Mouse (Mus musculus) lung, embryonic 15.5 days (tissue): ENCODE measurements around the gene Uhrf1. TPM values are rescaled to one million over a fixed set of nuclear protein-coding genes. Genes with fewer than 3 reads are reported as not detected.
"Not testable (repeated sequence)": the region's sequence is repeated elsewhere in the genome, so short reads cannot be mapped to it uniquely, and the experiment has no call there.

Experiments
- ATAC-seq: fragments of 200-750 bp; cut with Nextera tagmentation; 2 replicates; pipeline ENCODE4 v1.8.0; 2017; ENCODE audit warnings: moderate number of reproducible peaks, borderline replicate concordance; ENCODE audit not compliant: low FRiP score, low TSS enrichment; ENCODE audit errors: extremely low read depth
- H3K27ac ChIP-seq: fragments of 300-500 bp; sonication (generic); 2 replicates; pipeline ENCODE4 v1.5.1; 2015; ENCODE audit warnings: moderate library complexity, mild to moderate bottlenecking, inconsistent platforms
- H3K27me3 ChIP-seq: fragments of 300-500 bp; sonication (generic); 2 replicates; pipeline ENCODE4 v1.6.1; 2015; ENCODE audit warnings: inconsistent platforms
- H3K36me3 ChIP-seq: fragments of 300-500 bp; sonication (generic); 2 replicates; pipeline ENCODE4 v1.6.1; 2015; ENCODE audit warnings: inconsistent platforms
- H3K4me1 ChIP-seq: fragments of 300-500 bp; sonication (generic); 2 replicates; pipeline ENCODE4 v1.6.1; 2015; ENCODE audit warnings: inconsistent platforms
- H3K4me2 ChIP-seq: fragments of 300-500 bp; sonication (generic); 2 replicates; pipeline ENCODE4 v1.6.1; 2015; ENCODE audit warnings: inconsistent platforms, mild to moderate bottlenecking, moderate library complexity
- H3K4me3 ChIP-seq: fragments of 300-500 bp; sonication (generic); 2 replicates; pipeline ENCODE4 v1.5.1; 2015; ENCODE audit warnings: mild to moderate bottlenecking, inconsistent platforms
- H3K9ac ChIP-seq: fragments of 300-500 bp; sonication (generic); 2 replicates; pipeline ENCODE4 v1.6.1; 2015; ENCODE audit warnings: inconsistent platforms
- H3K9me3 ChIP-seq: fragments of 300-500 bp; sonication (generic); 2 replicates; pipeline ENCODE4 v1.6.1; 2016; ENCODE audit warnings: inconsistent platforms
- WGBS: fragments of 180-500 bp; shearing (Covaris S2); methylation state at CpG from one replicate; pipeline ENCODE4 v1.1.7; 2015; 5-methylcytosine and 5-hydroxymethylcytosine counted together
- polyA plus RNA-seq: library from polyadenylated mRNA; unstranded; fragments of >200 nt; fragmentation: Nextera tagmentation; extraction: Ambion mirVana; gene quantifications from 2 replicates; pipeline ENCODE4 v1.2.1, GENCODE M21; 2015

The Uhrf1 gene
- 148 and 150 TPM in 2 replicates for polyA plus RNA-seq

DNA sequence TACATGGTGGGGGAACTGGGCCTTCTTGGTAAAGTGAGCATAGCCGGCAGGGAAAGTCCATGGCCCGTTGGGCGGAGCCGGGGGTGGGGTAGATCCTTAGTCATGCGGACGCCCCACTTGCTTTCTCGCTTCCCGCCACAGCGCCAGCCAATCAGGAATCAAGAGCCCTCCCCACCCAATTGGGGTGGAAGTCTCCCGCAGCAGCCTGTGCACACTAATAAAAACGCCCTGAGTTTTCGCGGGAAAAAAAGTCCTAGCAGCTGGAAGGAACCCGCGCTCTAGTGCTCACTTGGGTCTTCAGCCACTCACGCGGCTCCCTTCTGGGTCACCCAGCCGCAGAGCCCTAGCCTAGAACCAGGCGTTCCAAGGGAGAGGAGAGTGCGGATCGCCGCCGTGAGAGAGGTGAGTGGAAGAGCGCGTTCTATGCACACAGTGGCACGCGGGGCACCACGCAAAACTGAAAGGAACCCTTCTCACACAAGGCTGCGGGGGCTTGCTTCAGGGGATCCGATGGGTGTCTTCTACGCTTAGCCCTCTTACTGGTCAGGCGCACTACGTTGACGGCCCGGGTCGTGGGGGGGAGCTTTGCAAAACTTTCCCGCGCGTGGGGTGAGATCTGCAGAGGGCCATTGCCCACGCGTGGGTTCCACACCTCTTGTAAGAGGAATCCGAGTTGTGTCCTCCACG lies at the start of gene Uhrf1:
TSS of gene Uhrf1 (plus strand) at position 162 of the 687 bp plus-strand sequence.
- H3K4me2 ChIP-seq: peak within 1 kb of the TSS; percentile 96
- H3K9me3 ChIP-seq: no peaks in the 10 kb centered on the region
- peak within 1 kb of the TSS; percentile 94 for H3K27ac ChIP-seq
- H3K4me1 ChIP-seq: peaks cover 45% of the 10 kb centered on the region
- under 1% methylated on average over 43 of the region's 43 CpGs for WGBS
- H3K9ac ChIP-seq: peak within 1 kb of the TSS; percentile 69
- ATAC-seq: peak; percentile 82
- no peaks in the 10 kb centered on the region for H3K27me3 ChIP-seq
- H3K36me3 ChIP-seq: peaks cover 13% of the 10 kb centered on the region; the same call in 1 of the 2 replicates
- H3K4me3 ChIP-seq: peak within 1 kb of the TSS; percentile 74

DNA sequence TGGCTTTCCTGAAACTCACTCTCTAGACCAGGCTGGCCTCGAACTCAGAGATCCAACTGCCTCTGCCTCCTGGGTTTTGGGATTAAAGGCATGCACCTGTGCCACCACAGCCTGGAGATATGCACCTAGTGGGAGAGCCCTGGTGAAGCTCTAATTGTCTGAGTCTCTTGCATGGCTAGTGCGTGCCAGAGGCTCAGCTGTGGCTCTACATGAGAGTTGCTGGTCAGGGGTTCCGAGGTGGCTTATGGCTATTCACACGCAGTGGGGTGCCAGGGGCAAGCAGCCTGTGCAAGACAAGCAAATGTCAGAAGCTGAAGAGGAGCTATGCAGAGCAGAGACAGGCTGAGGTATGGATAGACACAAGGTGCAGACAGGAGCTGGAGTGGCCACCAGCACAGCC lies 48.4 kb upstream of the Uhrf1 start:
- H3K9me3 ChIP-seq: no peaks in the 10 kb centered on the region
- no peak overlapping the region for H3K4me3 ChIP-seq
- H3K27ac ChIP-seq: no peak overlapping the region
- peaks cover 16% of the 10 kb centered on the region; the same call in 1 of the 2 replicates for H3K36me3 ChIP-seq
- no peaks in the 10 kb centered on the region for H3K27me3 ChIP-seq
- WGBS: 79% methylated on average over 4 of the region's 4 CpGs
- peaks cover 34% of the 10 kb centered on the region for H3K4me1 ChIP-seq
- no peak overlapping the region for H3K9ac ChIP-seq
- no peak for ATAC-seq
- no peak overlapping the region for H3K4me2 ChIP-seq

DNA sequence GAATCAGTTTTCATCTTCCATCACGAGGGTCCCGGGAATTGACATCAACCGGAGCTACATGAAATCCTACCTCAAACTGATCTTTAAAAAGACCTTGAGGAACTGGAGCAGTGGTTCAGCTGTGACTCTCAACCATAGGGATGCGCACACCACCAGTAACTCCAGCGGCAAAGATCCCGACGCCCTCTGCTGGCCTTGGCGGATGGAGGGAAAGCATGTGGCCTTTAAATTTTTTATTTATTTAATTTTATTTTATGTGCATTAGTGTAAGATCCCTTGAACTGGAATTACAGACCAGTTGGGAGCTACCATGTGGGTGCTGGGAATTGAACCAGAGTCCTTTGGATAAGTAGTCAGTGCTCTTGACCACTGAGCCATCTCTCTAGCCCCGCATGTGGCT lies 47.7 kb upstream of the Uhrf1 start:
- peak; percentile 3; the same call in 1 of the 2 replicates for ATAC-seq
- Histone ChIP-seq H3K36me3 (peaks cover 22% of the 10 kb centered on the region; the same call in 1 of the 2 replicates), H3K9me3 (no peaks in the 10 kb centered on the region), H3K27me3 (no peaks in the 10 kb centered on the region), H3K27ac (peak overlapping the region; percentile 77), H3K4me1 (peaks cover 37% of the 10 kb centered on the region), H3K9ac (no peak overlapping the region; the same call in 1 of the 2 replicates), H3K4me3 (peak overlapping the region; percentile 72), H3K4me2 (peak overlapping the region; percentile 84)
- 11% methylated on average over 9 of the region's 9 CpGs for WGBS

DNA sequence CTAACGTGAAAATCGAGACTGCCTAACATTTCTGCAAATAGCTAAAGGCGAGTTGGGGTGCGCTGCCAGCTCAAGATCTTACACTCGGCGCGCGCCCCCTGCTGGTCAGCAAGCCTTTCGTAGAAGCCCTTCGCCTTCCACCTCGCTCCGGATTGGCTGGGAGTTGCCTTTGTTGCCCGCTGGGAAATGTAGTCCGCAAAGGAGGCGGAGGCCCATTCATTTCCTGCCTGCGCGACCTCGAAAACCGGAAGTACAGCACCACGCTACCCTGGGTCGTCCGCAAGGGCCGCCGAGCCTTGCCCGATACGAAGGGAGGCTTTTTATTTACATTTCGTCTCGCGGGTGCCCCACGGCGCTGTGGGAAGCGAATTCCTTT lies 47.3 kb upstream of the Uhrf1 start:
- peak overlapping the region; percentile 26; the same call in 1 of the 2 replicates for H3K9ac ChIP-seq
- peak overlapping the region; percentile 72 for H3K4me3 ChIP-seq
- H3K4me2 ChIP-seq: peak overlapping the region; percentile 84
- ATAC-seq: peak; percentile 94
- 0% methylated on average over 32 of the region's 32 CpGs for WGBS
- H3K27me3 ChIP-seq: no peaks in the 10 kb centered on the region
- peaks cover 26% of the 10 kb centered on the region for H3K36me3 ChIP-seq
- peaks cover 40% of the 10 kb centered on the region for H3K4me1 ChIP-seq
- H3K9me3 ChIP-seq: no peaks in the 10 kb centered on the region
- H3K27ac ChIP-seq: peak overlapping the region; percentile 97

DNA sequence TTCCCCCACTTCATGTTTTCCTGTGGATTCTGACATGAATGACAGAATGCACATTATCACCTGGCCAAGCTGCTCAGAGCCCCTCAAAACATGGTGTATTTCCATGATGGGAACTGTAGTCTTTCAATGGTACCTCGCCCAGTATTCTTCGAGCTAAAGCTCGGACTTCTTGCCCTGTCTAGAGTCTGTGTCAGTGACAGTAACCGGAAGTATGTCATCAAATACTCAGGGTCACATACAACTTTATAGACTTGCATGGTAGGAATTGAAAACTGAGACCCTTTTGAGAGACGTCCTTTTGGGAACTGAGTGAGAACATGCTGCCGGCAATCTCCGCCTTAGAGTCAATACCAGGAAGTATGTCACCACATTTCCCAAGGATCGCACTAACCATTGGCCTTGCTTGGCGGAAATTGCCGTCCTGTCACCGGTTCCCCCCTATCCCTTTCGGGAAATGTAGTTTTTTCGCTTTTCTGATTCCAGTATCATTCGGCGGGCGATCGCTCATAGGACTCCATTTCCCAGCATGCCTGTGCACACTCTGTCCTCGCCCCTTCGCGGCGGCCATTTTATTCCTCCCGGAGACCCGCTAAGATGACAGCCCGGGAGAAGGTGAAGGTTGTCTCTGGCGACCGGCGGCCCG lies 46.8 kb upstream of the Uhrf1 start, which contains the start of gene Fem1a:
TSS of gene Fem1a (plus strand) at position 572 of the 643 bp plus-strand sequence.
- Histone ChIP-seq H3K4me3 (peak within 1 kb of the TSS; percentile 72), H3K4me2 (peak within 1 kb of the TSS; percentile 96), H3K9me3 (no peaks in the 10 kb centered on the region), H3K4me1 (peaks cover 43% of the 10 kb centered on the region), H3K27me3 (no peaks in the 10 kb centered on the region), H3K27ac (peak within 1 kb of the TSS; percentile 97), H3K9ac (peak within 1 kb of the TSS; percentile 73), H3K36me3 (peaks cover 31% of the 10 kb centered on the region)
- ATAC-seq: peak; percentile 93
- under 1% methylated on average over 28 of the region's 28 CpGs for WGBS

DNA sequence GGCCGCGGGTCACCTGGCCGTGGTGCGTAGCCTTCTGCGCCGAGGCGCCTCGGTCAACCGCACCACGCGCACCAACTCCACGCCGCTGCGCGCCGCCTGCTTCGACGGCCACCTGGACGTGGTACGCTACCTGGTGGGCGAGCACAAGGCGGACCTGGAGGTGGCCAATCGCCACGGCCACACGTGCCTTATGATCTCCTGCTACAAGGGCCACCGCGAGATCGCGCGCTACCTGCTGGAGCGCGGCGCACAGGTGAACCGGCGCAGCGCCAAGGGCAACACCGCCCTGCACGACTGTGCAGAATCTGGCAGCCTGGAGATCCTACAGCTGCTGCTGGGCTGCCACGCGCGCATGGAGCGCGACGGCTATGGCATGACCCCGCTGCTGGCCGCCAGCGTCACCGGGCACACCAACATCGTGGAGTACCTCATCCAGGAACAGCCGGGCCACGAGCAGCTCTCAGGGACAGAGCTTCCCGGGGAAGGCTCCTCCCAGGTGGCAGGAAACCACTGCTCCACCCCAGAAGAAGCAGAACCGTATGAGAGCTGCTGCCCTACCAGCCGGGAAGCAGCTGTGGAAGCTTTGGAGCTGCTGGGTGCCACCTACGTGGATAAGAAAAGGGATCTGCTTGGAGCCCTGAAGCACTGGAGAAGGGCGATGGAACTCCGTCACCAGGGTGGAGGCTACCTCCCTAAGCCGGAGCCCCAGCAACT lies 45.8 kb upstream of the Uhrf1 start:
- Histone ChIP-seq H3K4me3 (peak overlapping the region; percentile 72), H3K4me1 (peaks cover 48% of the 10 kb centered on the region), H3K9ac (peak overlapping the region; percentile 73), H3K36me3 (peaks cover 33% of the 10 kb centered on the region), H3K27ac (peak overlapping the region; percentile 64), H3K4me2 (peak overlapping the region; percentile 96), H3K9me3 (no peaks in the 10 kb centered on the region), H3K27me3 (no peaks in the 10 kb centered on the region)
- no peak for ATAC-seq
- WGBS: 7% methylated on average over 58 of the region's 58 CpGs

DNA sequence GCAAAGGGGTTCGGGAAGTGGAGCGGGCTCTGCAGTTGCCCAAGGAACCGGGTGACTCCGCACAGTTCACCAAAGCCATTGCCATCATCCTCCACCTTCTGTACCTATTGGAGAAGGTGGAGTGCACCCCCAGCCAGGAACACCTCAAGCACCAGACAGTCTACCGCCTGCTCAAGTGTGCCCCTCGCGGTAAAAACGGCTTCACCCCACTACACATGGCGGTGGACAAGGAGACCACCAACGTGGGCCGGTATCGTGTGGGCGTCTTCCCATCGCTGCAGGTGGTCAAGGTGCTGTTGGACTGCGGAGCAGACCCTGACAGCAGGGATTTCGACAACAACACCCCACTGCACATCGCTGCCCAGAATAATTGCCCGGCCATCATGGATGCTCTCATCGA lies 44.9 kb upstream of the Uhrf1 start:
- WGBS: 88% methylated on average over 19 of the region's 19 CpGs

DNA sequence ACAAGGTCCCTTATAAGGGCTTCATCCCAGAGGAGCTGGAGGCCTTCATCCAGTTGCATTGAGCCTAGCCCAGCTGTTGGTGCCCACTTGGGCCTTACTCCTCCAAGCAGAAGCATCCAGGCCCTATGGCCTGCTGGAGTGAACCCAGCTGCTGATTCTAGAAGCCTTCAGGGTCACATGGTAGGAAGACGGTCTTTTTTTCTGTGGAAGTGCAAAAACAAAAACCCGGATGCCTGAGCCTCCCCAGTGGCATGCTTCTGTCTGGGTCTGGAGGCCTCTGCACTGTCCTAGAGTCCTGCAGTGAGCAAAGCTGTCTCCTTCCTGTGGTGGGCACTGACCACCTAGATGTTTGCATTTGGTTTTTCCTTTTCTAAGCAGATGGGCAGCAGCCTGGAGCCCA lies 44.3 kb upstream of the Uhrf1 start:
- H3K4me2 ChIP-seq: 0 out of 2 replicates have a peak overlapping the region, but pooled peaks have one; percentile 96

More for the DNA sequence above, 44.9 kb upstream of the Uhrf1 start:
- not testable (repeated sequence) for H3K27ac ChIP-seq, H3K9ac ChIP-seq, H3K9me3 ChIP-seq, ATAC-seq, H3K27me3 ChIP-seq
- Histone ChIP-seq H3K4me3 (peak overlapping the region; percentile 72), H3K4me1 (peaks cover 48% of the 10 kb centered on the region), H3K4me2 (peak overlapping the region; percentile 96; the same call in 1 of the 2 replicates), H3K36me3 (peaks cover 42% of the 10 kb centered on the region)

DNA sequence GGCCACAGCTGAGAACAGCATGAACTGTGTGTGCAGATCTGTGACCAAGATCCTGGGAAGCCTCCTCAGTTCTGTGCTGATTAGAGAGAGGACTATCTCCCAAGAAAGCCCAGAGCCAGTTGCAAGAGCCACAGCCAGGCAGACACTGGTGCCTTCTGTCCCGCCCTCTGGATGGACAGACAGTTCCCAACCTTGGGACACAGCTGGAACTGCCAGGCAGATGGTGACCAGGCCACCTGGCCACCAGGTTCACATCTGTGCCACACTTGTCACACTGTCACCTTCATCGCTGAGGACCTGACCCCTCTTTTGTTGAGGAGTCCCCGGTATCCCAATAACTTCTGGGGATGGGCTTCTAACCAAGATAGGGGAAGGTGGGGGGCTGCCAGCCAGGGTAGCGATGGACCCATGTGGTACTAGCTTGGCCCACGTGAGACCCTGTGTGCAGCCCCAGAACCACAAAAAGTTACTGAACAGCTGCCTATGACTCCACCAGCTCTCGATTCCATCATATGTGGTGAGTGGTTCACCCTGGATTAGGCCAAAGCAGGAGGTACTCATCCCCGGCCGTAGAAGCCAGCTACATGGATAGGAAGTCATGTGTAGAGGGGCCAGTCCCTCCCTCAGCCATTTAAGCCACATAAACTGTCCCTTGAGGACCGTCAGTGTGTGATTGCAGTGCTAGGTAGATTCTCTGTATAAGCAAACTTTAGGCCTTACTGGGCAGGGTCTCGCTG lies 43.7 kb upstream of the Uhrf1 start:
- 86% methylated on average over 10 of the region's 10 CpGs for WGBS
- H3K9me3 ChIP-seq: no peaks in the 10 kb centered on the region
- H3K27ac ChIP-seq: no peak overlapping the region
- no peaks in the 10 kb centered on the region for H3K27me3 ChIP-seq
- ATAC-seq: no peak
- peaks cover 42% of the 10 kb centered on the region for H3K36me3 ChIP-seq
- H3K4me1 ChIP-seq: peaks cover 48% of the 10 kb centered on the region
- H3K4me3 ChIP-seq: no peak overlapping the region
- H3K9ac ChIP-seq: 0 out of 2 replicates have a peak overlapping the region, but pooled peaks have one; percentile 6
- no peak overlapping the region for H3K4me2 ChIP-seq

More for the DNA sequence above, 44.3 kb upstream of the Uhrf1 start:
- peaks cover 42% of the 10 kb centered on the region for H3K36me3 ChIP-seq
- not testable (repeated sequence) for ATAC-seq, H3K27ac ChIP-seq, H3K27me3 ChIP-seq, H3K9ac ChIP-seq, H3K4me3 ChIP-seq, H3K9me3 ChIP-seq
- WGBS: 51% methylated on average over 2 of the region's 2 CpGs
- H3K4me1 ChIP-seq: peaks cover 48% of the 10 kb centered on the region

DNA sequence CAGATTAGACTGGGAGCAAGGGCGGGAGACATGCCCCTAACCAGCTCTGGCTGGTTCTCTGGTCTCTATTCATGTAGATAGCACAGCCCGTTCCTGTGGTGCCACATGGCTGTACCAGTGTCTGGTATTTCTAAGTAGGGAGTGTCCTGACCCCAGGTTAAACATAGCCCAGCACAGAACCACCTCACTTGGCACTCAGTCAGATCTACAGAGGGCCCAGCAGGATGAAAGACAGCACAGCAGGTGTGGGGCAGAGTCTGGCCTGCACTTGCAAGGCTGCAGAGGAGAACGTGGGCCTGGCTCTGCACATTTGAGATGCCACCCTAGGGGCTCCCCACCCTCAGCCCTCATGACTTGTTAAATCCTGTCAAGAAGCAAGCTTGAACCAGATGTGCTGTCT lies 42.0 kb upstream of the Uhrf1 start:
- peaks cover 49% of the 10 kb centered on the region for H3K36me3 ChIP-seq
- no peak overlapping the region for H3K4me3 ChIP-seq
- no peak overlapping the region for H3K9ac ChIP-seq
- peaks cover 40% of the 10 kb centered on the region for H3K4me1 ChIP-seq
- no peaks in the 10 kb centered on the region for H3K9me3 ChIP-seq
- H3K4me2 ChIP-seq: no peak overlapping the region
- ATAC-seq: no peak
- no peak overlapping the region for H3K27ac ChIP-seq
- WGBS: 76% methylated on average over 3 of the region's 3 CpGs
- H3K27me3 ChIP-seq: no peaks in the 10 kb centered on the region

DNA sequence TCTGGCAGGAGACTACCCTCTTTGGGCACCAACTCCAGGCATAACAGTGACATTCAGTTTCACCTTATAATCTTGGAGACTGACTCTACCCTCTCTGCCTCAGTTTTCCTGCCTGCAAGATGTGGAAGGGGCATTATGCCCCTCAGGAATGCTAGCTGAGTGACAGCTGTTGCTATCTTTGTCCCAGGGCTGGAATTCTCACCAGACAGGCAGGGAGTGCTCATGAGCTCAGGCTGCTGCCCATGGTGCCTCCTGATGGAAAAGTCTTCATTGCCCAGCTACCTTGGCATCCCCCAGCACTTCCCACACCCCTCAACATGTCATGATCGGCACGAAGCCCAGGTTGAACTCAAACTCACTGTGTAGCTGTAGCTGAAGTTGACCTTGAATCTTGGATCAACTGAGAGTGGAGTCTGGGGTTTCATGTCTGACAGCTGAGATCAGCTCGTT lies 40.5 kb upstream of the Uhrf1 start:
- Histone ChIP-seq H3K27me3 (no peaks in the 10 kb centered on the region), H3K9ac (no peak overlapping the region), H3K4me3 (no peak overlapping the region), H3K4me1 (peaks cover 36% of the 10 kb centered on the region), H3K27ac (no peak overlapping the region), H3K9me3 (no peaks in the 10 kb centered on the region), H3K36me3 (peaks cover 49% of the 10 kb centered on the region), H3K4me2 (no peak overlapping the region)
- WGBS: 85% methylated on average over 3 of the region's 3 CpGs
- ATAC-seq: no peak
